Mouse (Mus musculus) ES-Bruce4 (cell line): ENCODE measurements around the gene Amigo1.

Source experiments
- CTCF ChIP-seq: IDR thresholded peaks from one replicate; pipeline ENCODE4 v1.8.1; 2011; ENCODE audit warnings: low read depth, low read length
- EP300 ChIP-seq: IDR thresholded peaks from 2 replicates; pipeline ENCODE4 v1.6.1; 2011; ENCODE audit warnings: low read depth, low read length; ENCODE audit not compliant: insufficient read depth
- POLR2A ChIP-seq: IDR thresholded peaks from one replicate; pipeline ENCODE4 v1.8.1; 2011; ENCODE audit warnings: low read length; ENCODE audit not compliant: insufficient read depth

DNA sequence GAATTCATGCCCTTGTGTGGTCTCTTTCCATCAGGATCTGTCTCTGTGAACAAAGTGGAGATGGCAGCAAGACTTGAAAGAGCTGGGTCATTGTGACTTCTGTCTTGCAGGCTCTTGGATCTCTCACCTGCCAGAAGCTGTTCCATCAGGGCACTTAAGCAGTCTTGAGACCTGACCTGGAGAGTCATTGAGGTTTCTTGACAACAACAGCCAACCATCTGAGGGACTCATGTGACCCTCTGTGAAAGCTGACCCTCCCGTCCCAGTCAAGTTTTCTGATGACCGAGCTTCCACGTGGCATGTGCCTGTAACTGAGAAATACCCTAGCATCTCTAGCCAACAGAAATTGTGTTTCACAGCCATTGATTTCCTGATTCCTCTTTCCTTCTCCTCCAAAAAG lies 1.4 kb upstream of the Amigo1 start:
- no peak for TF ChIP-seq POLR2A
- no peak for TF ChIP-seq CTCF
- TF ChIP-seq EP300 = no peak
